Comparison of ENCODE assay signal across 8 mouse cellular contexts in genomic region chr11:96350341-96350624, GRCm38 (mm10). TPM values are rescaled to one million over a fixed set of nuclear protein-coding genes. Genes with fewer than 3 reads are reported as not detected.
DNase-seq lines count a peak whose midpoint lies in the region; ATAC-seq and TF ChIP-seq lines count a peak whose summit lies in the region.
"Had no signal": no experiment of that assay in that cellular context is flagged by ENCODE, and none has a peak within 500 bp of the region (broad histone marks: within the 10 kb centered on the region; RNA-seq: fewer than 3 reads in every experiment).

TSS of gene Hoxb2 (plus strand) at chr11:96350525.

- peak within 1 kb of the TSS; percentile 92 for H3K4me2 ChIP-seq in kidney, postnatal 0 days (ENCODE audit: low read length)
- peak within 1 kb of the TSS; percentile 95 for H3K4me2 ChIP-seq in neural tube, embryonic 13.5 days

- peak within 1 kb of the TSS; percentile 98 for H3K27ac ChIP-seq in kidney, postnatal 0 days
- H3K27ac ChIP-seq in hindbrain, embryonic 10.5 days = peak within 1 kb of the TSS; percentile 95
- H3K27ac ChIP-seq in neural tube, embryonic 13.5 days (replicated peaks) = peak within 1 kb of the TSS; percentile 100
- H3K27ac ChIP-seq: left cerebral cortex, adult 2 months had no signal

- peak within 1 kb of the TSS; percentile 89; the same call in 1 of the 2 replicates for H3K4me3 ChIP-seq in kidney, postnatal 0 days (replicated peaks; ENCODE audit: low read depth, low read length)
- H3K4me3 ChIP-seq in hindbrain, embryonic 10.5 days = peak within 1 kb of the TSS; percentile 69
- H3K4me3 ChIP-seq in neural tube, embryonic 13.5 days = peak within 1 kb of the TSS; percentile 95
- H3K4me3 ChIP-seq: left cerebral cortex, adult 2 months had no signal

- ATAC-seq in kidney, postnatal 0 days (replicated peaks; ENCODE audit: low FRiP score, low read depth) = no peak
- ATAC-seq in neural tube, embryonic 13.5 days (ENCODE audit: low read depth) = no peak

- no peak for DNase-seq in kidney, postnatal 0 days (ENCODE audit: low spot score)
- DNase-seq in kidney, adult 9 months = no peak
- DNase-seq in adrenal gland, postnatal 14 days = no peak
- no peak for DNase-seq in hindbrain, embryonic 10.5 days (ENCODE audit: low spot score)
- no peak for DNase-seq in layer of hippocampus, postnatal 25 days (ENCODE audit: extremely low spot score in 1 of 2, low spot score in 1 of 2)
- DNase-seq in frontal cortex, adult 2 months (ENCODE audit: extremely low spot score in 1 of 2, low spot score in 1 of 2) = no peak

- peaks cover 47% of the 10 kb centered on the region for H3K4me1 ChIP-seq in kidney, postnatal 0 days (replicated peaks; ENCODE audit: insufficient read depth, low read length)
- peaks cover 36% of the 10 kb centered on the region for H3K4me1 ChIP-seq in hindbrain, embryonic 10.5 days (replicated peaks)
- peaks cover 67% of the 10 kb centered on the region for H3K4me1 ChIP-seq in neural tube, embryonic 13.5 days (replicated peaks)

- TF ChIP-seq CTCF in kidney, postnatal 0 days (IDR thresholded peaks at IDR 0.05; ENCODE audit: low read depth) = no peak

- peak within 1 kb of the TSS; percentile 99 for H3K9ac ChIP-seq in kidney, postnatal 0 days (ENCODE audit: low read depth, low read length)
- H3K9ac ChIP-seq in neural tube, embryonic 13.5 days = peak within 1 kb of the TSS; percentile 100

- 15% methylated on average over 2 of the region's 2 CpGs for WGBS in kidney, postnatal 0 days
- WGBS in hindbrain, embryonic 10.5 days = 4% methylated on average over 2 of the region's 2 CpGs
- WGBS in neural tube, embryonic 13.5 days = 2% methylated on average over 2 of the region's 2 CpGs

- no peaks in the 10 kb centered on the region for H3K27me3 ChIP-seq in kidney, postnatal 0 days (ENCODE audit: insufficient read depth, low read length)
- H3K27me3 ChIP-seq in hindbrain, embryonic 10.5 days (ENCODE audit: insufficient read depth, poor library complexity, severe bottlenecking) = peaks cover 100% of the 10 kb centered on the region
- no peaks in the 10 kb centered on the region for H3K27me3 ChIP-seq in neural tube, embryonic 13.5 days

- H3K36me3 ChIP-seq in kidney, postnatal 0 days (ENCODE audit: insufficient read depth, low read length) = peaks cover 13% of the 10 kb centered on the region
- peaks cover 16% of the 10 kb centered on the region for H3K36me3 ChIP-seq in hindbrain, embryonic 10.5 days
- peaks cover 22% of the 10 kb centered on the region for H3K36me3 ChIP-seq in neural tube, embryonic 13.5 days

- H3K9me3 ChIP-seq in kidney, postnatal 0 days (replicated peaks; ENCODE audit: low read length) = no peaks in the 10 kb centered on the region
- no peaks in the 10 kb centered on the region for H3K9me3 ChIP-seq in hindbrain, embryonic 10.5 days
- H3K9me3 ChIP-seq in neural tube, embryonic 13.5 days = no peaks in the 10 kb centered on the region

RNA-seq across cellular contexts. Expression of gene Hoxb2, which starts in this region (rescaled TPM):
- polyA plus RNA-seq in kidney, postnatal 0 days (2015; fragmentation: Nextera tagmentation; extraction: Ambion mirVana) = 38.0 and 42.3 TPM in 2 replicates
- total RNA-seq in adrenal gland, postnatal 14 days (2021) = 18.0 and 19.3 TPM in 2 replicates
- polyA plus RNA-seq in hindbrain, embryonic 10.5 days (2016; fragmentation: Nextera tagmentation; extraction: Ambion mirVana) = 30.1 and 49.6 TPM in 2 replicates
- 63.0 and 67.1 TPM in 2 replicates for polyA plus RNA-seq in neural tube, embryonic 13.5 days (2015; fragmentation: Nextera tagmentation; extraction: Ambion mirVana)
- not detected for total RNA-seq in layer of hippocampus, postnatal 25 days (2021)
- polyA plus RNA-seq in frontal cortex, adult 2 months (2012; rRNA removed) = 0.06 TPM in 1 of 2 replicates, not detected in the other
- total RNA-seq: left cerebral cortex, adult 2 months had no signal

Comparison
In these comparisons a context has a peak if more than half of its experiments do, and no peak if none do; other contexts are left out.
1. RNA of gene Hoxb2 (total RNA-seq): 18.0 to 19.3 TPM in adrenal gland, postnatal 14 days; not detected in layer of hippocampus, postnatal 25 days; every median in the first group is over 10 times any median in the second.
2. RNA of gene Hoxb2 (polyA plus RNA-seq): 63.0 to 67.1 TPM in neural tube, embryonic 13.5 days, 30.1 to 49.6 TPM in hindbrain, embryonic 10.5 days and 38.0 to 42.3 TPM in kidney, postnatal 0 days; 0.06 TPM in frontal cortex, adult 2 months; every median in the first group is over 10 times any median in the second.
3. Peak in every context shown above with its lines, with median percentiles within 50 percentile points of each other: H3K27ac ChIP-seq and H3K4me3 ChIP-seq.